Mouse (Mus musculus) myocyte (in vitro differentiated cells): ENCODE measurements around the gene Lzic. TPM values are rescaled to one million over a fixed set of nuclear protein-coding genes. Genes with fewer than 3 reads are reported as not detected.

Experiments used
- H3K27me3 ChIP-seq: one replicate; pipeline ENCODE4 v1.6.1; 2011; ENCODE audit not compliant: control insufficient read depth, insufficient read depth, insufficient read length
- H3K36me3 ChIP-seq: one replicate; pipeline ENCODE4 v1.6.1; 2011; ENCODE audit not compliant: control insufficient read depth, insufficient read depth
- H3K4me2 ChIP-seq: one replicate; pipeline ENCODE4 v1.6.1; 2011; ENCODE audit warnings: low read depth, control low read depth
- H3K4me3 ChIP-seq: one replicate; pipeline ENCODE4 v1.5.1; 2011; ENCODE audit warnings: mild to moderate bottlenecking, control low read depth, moderate library complexity
- H3K79me2 ChIP-seq: one replicate; pipeline ENCODE4 v1.6.1; 2011; ENCODE audit not compliant: control insufficient read depth, insufficient read depth
- H3ac ChIP-seq: one replicate; pipeline ENCODE4 v1.6.1; 2011; ENCODE audit not compliant: control insufficient read depth, insufficient read length
- CEBPB ChIP-seq: IDR thresholded peaks from 2 replicates; pipeline ENCODE4 v1.6.1; 2011; ENCODE audit warnings: mild to moderate bottlenecking, moderate library complexity; ENCODE audit not compliant: poor library complexity, insufficient read depth, severe bottlenecking
- E2F4 ChIP-seq: IDR thresholded peaks from one replicate; pipeline ENCODE4 v1.6.1; 2011; ENCODE audit warnings: mild to moderate bottlenecking, control low read depth, moderate library complexity; ENCODE audit not compliant: insufficient read depth
- MAX ChIP-seq: IDR thresholded peaks from one replicate; pipeline ENCODE4 v1.6.1; 2011; ENCODE audit warnings: low read depth, mild to moderate bottlenecking, control low read depth
- MYOD1 ChIP-seq, 3 experiments: IDR thresholded peaks; one replicate each; pipeline ENCODE4 v1.6.1; 2011; ENCODE audit warnings: control low read depth in 2 of 3, low read depth in 2 of 3, mild to moderate bottlenecking in 2 of 3, moderate library complexity in 1 of 3; ENCODE audit not compliant: insufficient read length in 2 of 3, control insufficient read depth in 1 of 3
- MYOG ChIP-seq, 3 experiments: IDR thresholded peaks; one replicate each; pipeline ENCODE4 v1.6.1; 2011; ENCODE audit warnings: control low read depth in 2 of 3, low read depth in 2 of 3, mild to moderate bottlenecking in 2 of 3; ENCODE audit not compliant: insufficient read length in 2 of 3, control insufficient read depth in 1 of 3, insufficient read depth in 1 of 3
- POLR2A ChIP-seq: IDR thresholded peaks from one replicate; pipeline ENCODE4 v1.6.1; 2011; ENCODE audit warnings: low read depth, mild to moderate bottlenecking, control low read depth, moderate library complexity; ENCODE audit not compliant: insufficient read length
- POLR2AphosphoS2 ChIP-seq: IDR thresholded peaks from one replicate; pipeline ENCODE4 v1.6.1; 2011; ENCODE audit warnings: low read depth, control low read depth; ENCODE audit not compliant: insufficient read length
- REST ChIP-seq: IDR thresholded peaks from one replicate; pipeline ENCODE4 v1.6.1; 2011; ENCODE audit warnings: mild to moderate bottlenecking, control low read depth, moderate library complexity; ENCODE audit not compliant: insufficient read depth, insufficient read length
- SRF ChIP-seq: IDR thresholded peaks from one replicate; pipeline ENCODE4 v1.6.1; 2011; ENCODE audit warnings: low read depth; ENCODE audit not compliant: control insufficient read depth, insufficient read length
- TCF12 ChIP-seq: IDR thresholded peaks from one replicate; pipeline ENCODE4 v1.6.1; 2011; ENCODE audit warnings: mild to moderate bottlenecking, control low read depth; ENCODE audit not compliant: poor library complexity, insufficient read depth, severe bottlenecking
- TCF3 ChIP-seq: IDR thresholded peaks from one replicate; pipeline ENCODE4 v1.6.1; 2011; ENCODE audit warnings: low read depth, control low read depth; ENCODE audit not compliant: insufficient read length
- USF1 ChIP-seq: IDR thresholded peaks from one replicate; pipeline ENCODE4 v1.6.1; 2011; ENCODE audit warnings: low read depth, mild to moderate bottlenecking, control low read depth, moderate library complexity
- polyA plus RNA-seq: library from polyadenylated mRNA; unstranded; fragments of >200 nt; fragmentation: generic; extraction: Trizol; gene quantifications from one replicate; pipeline ENCODE4 v1.2.1, GENCODE M21; 2012; ENCODE audit warnings: missing spikeins

Lzic gene
- polyA plus RNA-seq, 1 experiment = 45.5 TPM

DNA sequence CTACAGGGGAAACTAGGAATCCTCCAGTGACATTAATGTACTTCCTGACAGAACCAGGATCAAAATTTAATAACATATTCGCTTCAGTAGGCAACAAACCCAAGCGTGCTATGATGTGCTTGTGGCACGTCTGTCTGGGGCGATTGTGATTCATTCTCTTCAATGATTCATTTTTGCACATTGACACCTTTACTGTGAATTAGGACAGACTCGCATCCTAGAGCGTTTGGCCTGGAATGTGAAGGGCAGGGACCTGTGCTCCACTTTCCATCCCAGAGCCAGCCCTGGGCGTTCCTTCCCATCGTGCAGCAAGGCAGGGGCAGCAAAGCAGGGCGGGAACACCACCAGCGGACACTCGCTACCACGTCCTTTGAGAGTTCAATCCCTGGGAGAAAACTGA lies 57.4 kb downstream of the Lzic start:
- Histone ChIP-seq H3ac (no peak overlapping the region), H3K27me3 (no peaks in the 10 kb centered on the region), H3K79me2 (no peaks in the 10 kb centered on the region), H3K4me3 (no peak overlapping the region), H3K4me2 (no peak overlapping the region), H3K36me3 (no peaks in the 10 kb centered on the region)
- no peak for TF ChIP-seq POLR2A
- no peak for TF ChIP-seq MYOG (IDR thresholded peaks at IDR 0.05; ENCODE audit: control insufficient read depth in 1 of 3, insufficient read depth in 1 of 3, insufficient read length in 2 of 3, low read depth in 2 of 3)
- TF ChIP-seq MAX = no peak
- TF ChIP-seq REST = no peak
- no peak for TF ChIP-seq SRF
- TF ChIP-seq TCF3 = no peak
- no peak for TF ChIP-seq MYOD1 (IDR thresholded peaks at IDR 0.05; ENCODE audit: control insufficient read depth in 1 of 3, insufficient read length in 2 of 3, low read depth in 2 of 3)
- no peak for TF ChIP-seq E2F4

DNA sequence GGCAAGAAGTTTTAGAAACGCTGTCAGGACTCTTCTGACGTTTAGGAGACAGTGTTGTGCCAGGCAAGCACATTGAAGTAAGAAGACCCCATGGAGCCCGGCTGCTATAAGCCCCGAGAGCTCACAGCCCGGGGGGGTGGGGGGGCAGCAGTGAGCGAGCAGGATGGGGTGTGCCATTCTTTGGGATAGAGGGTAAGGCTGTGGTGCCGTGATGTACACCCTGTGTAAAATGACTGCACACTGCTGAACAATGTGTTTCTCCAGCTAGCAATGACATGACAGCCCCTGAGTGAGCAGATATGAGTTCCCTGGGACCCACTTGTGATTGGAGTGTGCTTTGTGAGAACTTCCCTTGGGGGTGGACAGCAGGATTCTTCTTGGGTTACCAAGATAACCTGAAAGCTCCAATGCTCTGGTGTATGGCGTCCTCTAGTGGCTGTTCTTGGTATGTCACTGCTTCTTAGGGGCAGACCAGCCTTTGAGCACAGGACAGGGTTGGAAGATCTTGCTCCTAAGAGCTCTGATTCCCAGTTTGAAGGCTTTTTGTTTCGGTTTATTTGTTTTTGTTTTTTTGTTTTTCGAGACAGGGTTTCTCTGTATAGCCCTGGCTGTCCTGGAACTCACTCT lies 58.0 kb downstream of the Lzic start:
- no peaks in the 10 kb centered on the region for H3K27me3 ChIP-seq
- TF ChIP-seq MYOG (IDR thresholded peaks at IDR 0.05; ENCODE audit: control insufficient read depth in 1 of 3, insufficient read depth in 1 of 3, insufficient read length in 2 of 3, low read depth in 2 of 3) (no peak), POLR2AphosphoS2 (no peak), MAX (no peak), MYOD1 (IDR thresholded peaks at IDR 0.05; ENCODE audit: control insufficient read depth in 1 of 3, insufficient read length in 2 of 3, low read depth in 2 of 3) (no peak), E2F4 (no peak), POLR2A (no peak), REST (no peak), TCF3 (no peak), USF1 (no peak), TCF12 (no peak), CEBPB (no peak), SRF (no peak)
- H3K4me3 ChIP-seq = no peak overlapping the region
- no peak overlapping the region for H3ac ChIP-seq
- no peaks in the 10 kb centered on the region for H3K79me2 ChIP-seq
- H3K36me3 ChIP-seq = no peaks in the 10 kb centered on the region
- no peak overlapping the region for H3K4me2 ChIP-seq

DNA sequence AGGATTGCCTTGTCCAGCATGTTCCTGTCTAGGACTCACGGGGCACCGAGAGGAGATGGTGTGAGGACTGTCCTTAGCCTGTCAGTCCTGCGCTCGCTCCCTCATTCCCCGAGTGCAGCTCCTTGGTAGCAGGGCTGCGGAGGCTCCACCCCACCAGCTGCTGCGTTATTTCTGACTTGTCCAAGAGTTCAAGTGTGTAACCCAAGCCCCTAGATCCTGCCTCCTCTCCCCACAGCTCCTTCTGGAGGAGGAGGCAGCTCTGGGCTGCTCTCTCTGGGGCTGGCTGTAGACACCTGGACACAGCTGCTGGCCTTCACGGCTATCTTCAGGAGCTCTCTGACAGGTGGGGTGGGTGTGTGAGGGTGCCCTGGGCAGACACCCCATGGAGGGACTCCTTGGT lies 59.9 kb downstream of the Lzic start:
- Histone ChIP-seq H3K79me2 (no peaks in the 10 kb centered on the region), H3K36me3 (no peaks in the 10 kb centered on the region), H3K4me2 (peak overlapping the region; percentile 6), H3ac (no peak overlapping the region), H3K4me3 (no peak overlapping the region), H3K27me3 (no peaks in the 10 kb centered on the region)
- TF ChIP-seq MYOD1 (IDR thresholded peaks at IDR 0.05; ENCODE audit: control insufficient read depth in 1 of 3, insufficient read length in 2 of 3, low read depth in 2 of 3) (peak in 2 of 3 experiments; percentile 45 to 54), USF1 (no peak), MYOG (IDR thresholded peaks at IDR 0.05; ENCODE audit: control insufficient read depth in 1 of 3, insufficient read depth in 1 of 3, insufficient read length in 2 of 3, low read depth in 2 of 3) (peak; percentile 22 to 83 (median 40)), TCF12 (peak; percentile 40), CEBPB (no peak), MAX (no peak), TCF3 (no peak), POLR2AphosphoS2 (no peak), POLR2A (peak; percentile 12), REST (no peak), E2F4 (no peak), SRF (no peak)

Other genes starting within 250 kb of the Lzic start
- gene Kif1b, start 177.5 kb upstream of the Lzic start, polyA plus RNA-seq = 26.7 TPM
- 57.4 TPM for gene Ube4b, start 58.5 kb upstream of the Lzic start, polyA plus RNA-seq
- gene Rbp7, start 30.3 kb upstream of the Lzic start, polyA plus RNA-seq = not detected
- gene Tmem274, start 7.9 kb upstream of the Lzic start, polyA plus RNA-seq = not detected
- gene Nmnat1, start within 50 bp of the Lzic start, polyA plus RNA-seq = 9.3 TPM
- gene Ctnnbip1, start 33.0 kb downstream of the Lzic start, polyA plus RNA-seq = 19.9 TPM
- gene Clstn1, start 101.2 kb downstream of the Lzic start, polyA plus RNA-seq = 52.1 TPM
- 1.4 TPM for gene Pik3cd, start 217.3 kb downstream of the Lzic start, polyA plus RNA-seq